Mouse (Mus musculus) kidney, embryonic 16.5 days (tissue): Measurements from ENCODE around the gene Gm10840. TPM values are rescaled to one million over a fixed set of nuclear protein-coding genes. Genes with fewer than 3 reads are reported as not detected.
"Not testable (repeated sequence)": the region's sequence is repeated elsewhere in the genome, so short reads cannot be mapped to it uniquely, and the experiment has no call there.

Source experiments
- ATAC-seq: fragments of 200-750 bp; cut with Nextera tagmentation; 2 replicates; pipeline ENCODE4 v1.8.0; 2017; ENCODE audit warnings: moderate TSS enrichment; ENCODE audit not compliant: low FRiP score, low TSS enrichment
- H3K27ac ChIP-seq: fragments of 300-500 bp; sonication (generic); 2 replicates; pipeline ENCODE4 v1.5.1; 2014; ENCODE audit warnings: low read length
- H3K27me3 ChIP-seq: fragments of 300-500 bp; sonication (generic); 2 replicates; pipeline ENCODE4 v1.6.1; 2014; ENCODE audit warnings: low read length, control low read depth, mixed read lengths; ENCODE audit not compliant: insufficient read depth
- H3K36me3 ChIP-seq: fragments of 300-500 bp; sonication (generic); 2 replicates; pipeline ENCODE4 v1.6.1; 2014; ENCODE audit warnings: low read length, control low read depth, mixed read lengths; ENCODE audit not compliant: insufficient read depth
- H3K4me1 ChIP-seq: fragments of 300-500 bp; sonication (generic); 2 replicates; pipeline ENCODE4 v1.6.1; 2014; ENCODE audit warnings: low read length, control low read depth, mixed read lengths; ENCODE audit not compliant: insufficient read depth
- H3K4me2 ChIP-seq: fragments of 300-500 bp; sonication (generic); replicated peaks from 2 replicates; pipeline ENCODE4 v1.6.1; 2014; ENCODE audit warnings: low read depth, low read length
- H3K4me3 ChIP-seq: fragments of 300-500 bp; sonication (generic); 2 replicates; pipeline ENCODE4 v1.5.1; 2014; ENCODE audit warnings: mild to moderate bottlenecking, low read length
- H3K9ac ChIP-seq: fragments of 300-500 bp; sonication (generic); replicated peaks from 2 replicates; pipeline ENCODE4 v1.6.1; 2014; ENCODE audit warnings: low read length
- H3K9me3 ChIP-seq: fragments of 300-500 bp; sonication (generic); 2 replicates; pipeline ENCODE4 v1.6.1; 2016; ENCODE audit warnings: low read length, control low read depth
- WGBS: fragments of 180-500 bp; shearing (Covaris S2); extraction: QIAGEN DNeasy Blood & Tissue Kit; methylation state at CpG from one replicate; pipeline ENCODE4 v1.1.7; 2014; 5-methylcytosine and 5-hydroxymethylcytosine counted together
- polyA plus RNA-seq: library from polyadenylated mRNA; unstranded; fragments of >200 nt; fragmentation: Nextera tagmentation; extraction: Ambion mirVana; gene quantifications from 2 replicates; pipeline ENCODE4 v1.2.1, GENCODE M21; 2015

The Gm10840 gene
- polyA plus RNA-seq, 1 experiment from 2014 or later = not detected

GRCm38 (mm10) chr11:106193371-106194154, 32.9 kb downstream of the Gm10840 start:
- WGBS = under 1% methylated on average over 43 of the region's 44 CpGs
- no peaks in the 10 kb centered on the region for H3K9me3 ChIP-seq

GRCm38 (mm10) chr11:106194155-106194541, 33.5 kb downstream of the Gm10840 start:
- WGBS = 31% methylated on average over 3 of the region's 3 CpGs
- no peaks in the 10 kb centered on the region for H3K27me3 ChIP-seq
- peaks cover 7% of the 10 kb centered on the region for H3K4me1 ChIP-seq

More at GRCm38 (mm10) chr11:106193371-106194154, 32.9 kb downstream of the Gm10840 start:
- H3K27ac ChIP-seq = peak overlapping the region; percentile 91
- peak overlapping the region; percentile 78 for H3K9ac ChIP-seq
- H3K4me2 ChIP-seq = peak overlapping the region; percentile 83
- peaks cover 19% of the 10 kb centered on the region; the same call in 1 of the 2 replicates for H3K36me3 ChIP-seq
- H3K27me3 ChIP-seq = no peaks in the 10 kb centered on the region
- peak overlapping the region; percentile 75 for H3K4me3 ChIP-seq
- H3K4me1 ChIP-seq = peaks cover 7% of the 10 kb centered on the region
- ATAC-seq = peak; percentile 99

GRCm38 (mm10) chr11:106194891-106195290, 34.2 kb downstream of the Gm10840 start:
- peaks cover 21% of the 10 kb centered on the region; the same call in 1 of the 2 replicates for H3K36me3 ChIP-seq
- peaks cover 7% of the 10 kb centered on the region for H3K4me1 ChIP-seq
- ATAC-seq = no peak
- no peak overlapping the region for H3K9ac ChIP-seq
- H3K27me3 ChIP-seq = no peaks in the 10 kb centered on the region
- H3K9me3 ChIP-seq = no peaks in the 10 kb centered on the region
- H3K4me2 ChIP-seq = no peak overlapping the region
- 94% methylated on average over 7 of the region's 7 CpGs for WGBS
- H3K27ac ChIP-seq = no peak overlapping the region
- H3K4me3 ChIP-seq = no peak overlapping the region

More at GRCm38 (mm10) chr11:106194155-106194541, 33.5 kb downstream of the Gm10840 start:
- Histone ChIP-seq H3K4me2 (peak overlapping the region; percentile 67), H3K9ac (peak overlapping the region; percentile 70), H3K36me3 (peaks cover 21% of the 10 kb centered on the region; the same call in 1 of the 2 replicates), H3K4me3 (peak overlapping the region; percentile 75), H3K27ac (peak overlapping the region; percentile 91), H3K9me3 (no peaks in the 10 kb centered on the region)
- no peak for ATAC-seq

- ATAC-seq = no peak
- no peaks in the 10 kb centered on the region for H3K27me3 ChIP-seq
- peaks cover 21% of the 10 kb centered on the region; the same call in 1 of the 2 replicates for H3K36me3 ChIP-seq
- no peak overlapping the region for H3K27ac ChIP-seq
- no peak overlapping the region for H3K4me3 ChIP-seq
- no peaks in the 10 kb centered on the region for H3K9me3 ChIP-seq
- no peak overlapping the region for H3K4me2 ChIP-seq
- H3K4me1 ChIP-seq = peaks cover 7% of the 10 kb centered on the region
- no peak overlapping the region for H3K9ac ChIP-seq
These were observed 34.7 kb downstream of the Gm10840 start for GRCm38 (mm10) chr11:106195341-106195740.

GRCm38 (mm10) chr11:106198277-106198676, 37.6 kb downstream of the Gm10840 start:
- Histone ChIP-seq H3K9me3 (no peaks in the 10 kb centered on the region), H3K27ac (no peak overlapping the region), H3K4me1 (no peaks in the 10 kb centered on the region), H3K36me3 (peaks cover 45% of the 10 kb centered on the region), H3K27me3 (no peaks in the 10 kb centered on the region), H3K9ac (no peak overlapping the region), H3K4me2 (no peak overlapping the region), H3K4me3 (no peak overlapping the region)
- WGBS = 88% methylated on average over 4 of the region's 4 CpGs
- ATAC-seq = no peak

- ATAC-seq, H3K4me1 ChIP-seq, H3K27ac ChIP-seq, H3K9me3 ChIP-seq, H3K4me2 ChIP-seq, H3K27me3 ChIP-seq, H3K9ac ChIP-seq, H3K4me3 ChIP-seq: not testable (repeated sequence)
- H3K36me3 ChIP-seq = peaks cover 60% of the 10 kb centered on the region
- 94% methylated on average over 7 of the region's 7 CpGs for WGBS
These were observed 39.3 kb downstream of the Gm10840 start for GRCm38 (mm10) chr11:106199997-106200396.

GRCm38 (mm10) chr11:106200756-106201155, 40.1 kb downstream of the Gm10840 start:
- 74% methylated on average over 6 of the region's 6 CpGs for WGBS

GRCm38 (mm10) chr11:106201337-106202122, 40.9 kb downstream of the Gm10840 start:
- 92% methylated on average over 19 of the region's 19 CpGs for WGBS
- no peak for ATAC-seq
- no peak overlapping the region for H3K4me2 ChIP-seq
- no peaks in the 10 kb centered on the region for H3K4me1 ChIP-seq
- H3K27ac ChIP-seq = no peak overlapping the region
- no peak overlapping the region for H3K4me3 ChIP-seq
- no peaks in the 10 kb centered on the region for H3K9me3 ChIP-seq
- no peak overlapping the region for H3K9ac ChIP-seq
- peaks cover 66% of the 10 kb centered on the region for H3K36me3 ChIP-seq
- no peaks in the 10 kb centered on the region for H3K27me3 ChIP-seq

More at GRCm38 (mm10) chr11:106200756-106201155, 40.1 kb downstream of the Gm10840 start:
- no peak overlapping the region for H3K9ac ChIP-seq
- H3K4me2 ChIP-seq = no peak overlapping the region
- H3K4me1 ChIP-seq = no peaks in the 10 kb centered on the region
- no peaks in the 10 kb centered on the region for H3K9me3 ChIP-seq
- no peaks in the 10 kb centered on the region for H3K27me3 ChIP-seq
- no peak overlapping the region for H3K27ac ChIP-seq
- no peak overlapping the region for H3K4me3 ChIP-seq
- no peak for ATAC-seq
- peaks cover 65% of the 10 kb centered on the region for H3K36me3 ChIP-seq

- Histone ChIP-seq H3K9me3 (no peaks in the 10 kb centered on the region), H3K4me2 (no peak within 1 kb of the TSS), H3K9ac (no peak within 1 kb of the TSS), H3K27me3 (no peaks in the 10 kb centered on the region), H3K4me1 (no peaks in the 10 kb centered on the region), H3K36me3 (peaks cover 70% of the 10 kb centered on the region), H3K4me3 (no peak within 1 kb of the TSS), H3K27ac (no peak within 1 kb of the TSS)
- ATAC-seq = no peak
- 79% methylated on average over 5 of the region's 5 CpGs for WGBS
These were observed 41.4 kb downstream of the Gm10840 start, which contains the start of gene Strada for GRCm38 (mm10) chr11:106202123-106202465. Gene Strada, minus strand, starts transcription at chr11:106202168.
